Mouse (Mus musculus): ENCODE measurements around the gene Catsperz.

Gene Catsperz

GRCm38 (mm10) chr19:6947742-6948141, 22.6 kb upstream of the Catsperz start:
- DNase-seq (ENCODE audit: low read depth, low spot score), result no peak

GRCm38 (mm10) chr19:6943709-6944108, 18.5 kb upstream of the Catsperz start:
- no peak for DNase-seq (ENCODE audit: low read depth, low spot score)

- no peak for DNase-seq (ENCODE audit: low read depth, low spot score)
Measured at GRCm38 (mm10) chr19:6942764-6943163, 17.6 kb upstream of the Catsperz start.

GRCm38 (mm10) chr19:6942249-6942691, 17.1 kb upstream of the Catsperz start, which contains the start of gene Gpr137:
TSS of gene Gpr137 (minus strand) at chr19:6942480.
- DNase-seq (ENCODE audit: low read depth, low spot score), result peak; percentile 86

GRCm38 (mm10) chr19:6941372-6942248, 16.4 kb upstream of the Catsperz start, which contains the start of gene Bad:
TSS of gene Bad (plus strand) at chr19:6941861.
- DNase-seq (ENCODE audit: low read depth, low spot score), result peak; percentile 92

GRCm38 (mm10) chr19:6940396-6941351, 15.5 kb upstream of the Catsperz start:
- no peak for DNase-seq (ENCODE audit: low read depth, low spot score)

GRCm38 (mm10) chr19:6939106-6940002, 14.2 kb upstream of the Catsperz start:
- no peak for DNase-seq (ENCODE audit: low read depth, low spot score)

- DNase-seq (ENCODE audit: low read depth, low spot score), result no peak
Measured at GRCm38 (mm10) chr19:6937541-6938465, 12.6 kb upstream of the Catsperz start.

- DNase-seq (ENCODE audit: low read depth, low spot score), result no peak
Measured at GRCm38 (mm10) chr19:6936299-6936698, 11.1 kb upstream of the Catsperz start.

GRCm38 (mm10) chr19:6934195-6934977, 9.2 kb upstream of the Catsperz start, which contains the start of gene Kcnk4:
TSS of gene Kcnk4 (minus strand) at chr19:6934515.
- DNase-seq (ENCODE audit: low read depth, low spot score), result no peak

GRCm38 (mm10) chr19:6933436-6934194, 8.4 kb upstream of the Catsperz start:
- DNase-seq (ENCODE audit: low read depth, low spot score), result no peak

- no peak for DNase-seq (ENCODE audit: low read depth, low spot score)
Measured at GRCm38 (mm10) chr19:6933102-6933435, 7.9 kb upstream of the Catsperz start.

GRCm38 (mm10) chr19:6932018-6932417, 6.8 kb upstream of the Catsperz start:
- DNase-seq (ENCODE audit: low read depth, low spot score), result no peak

GRCm38 (mm10) chr19:6931002-6931401, 5.8 kb upstream of the Catsperz start:
- DNase-seq (ENCODE audit: low read depth, low spot score), result no peak

GRCm38 (mm10) chr19:6928080-6928479, 2.9 kb upstream of the Catsperz start:
- no peak for DNase-seq (ENCODE audit: low read depth, low spot score)

GRCm38 (mm10) chr19:6926559-6927255, 1.5 kb upstream of the Catsperz start:
- no peak for DNase-seq (ENCODE audit: low read depth, low spot score)

GRCm38 (mm10) chr19:6925611-6926329, 590 bp upstream of the Catsperz start:
- no peak for DNase-seq (ENCODE audit: low read depth, low spot score)
